Mouse (Mus musculus) lung, postnatal 0 days (tissue): ENCODE results near the gene Kalrn. TPM values are rescaled to one million over a fixed set of nuclear protein-coding genes. Genes with fewer than 3 reads are reported as not detected.
A peak's percentile ranks its signal among the peaks of the same experiment; 100 is the strongest.

ENCODE experiments used
- ATAC-seq: fragments of 200-750 bp; cut with Nextera tagmentation; 2 replicates; pipeline ENCODE4 v1.8.0; 2017; ENCODE audit warnings: moderate library complexity
- DNase-seq: peaks from one replicate; pipeline ENCODE4 v3.0.0-alpha.2; 2016; ENCODE audit warnings: low spot score
- H3K27ac ChIP-seq: fragments of 300-500 bp; sonication (generic); 2 replicates; pipeline ENCODE4 v1.5.1; 2014; ENCODE audit warnings: antibody characterized with exemption, mild to moderate bottlenecking, low read length, mixed read lengths
- H3K27me3 ChIP-seq: fragments of 300-500 bp; sonication (generic); replicated peaks from 2 replicates; pipeline ENCODE4 v1.6.1; 2014; ENCODE audit warnings: low read length, mixed read lengths; ENCODE audit not compliant: insufficient read depth
- H3K36me3 ChIP-seq: fragments of 300-500 bp; sonication (generic); 2 replicates; pipeline ENCODE4 v1.6.1; 2014; ENCODE audit warnings: low read length, mixed read lengths; ENCODE audit not compliant: insufficient read depth
- H3K4me1 ChIP-seq: fragments of 300-500 bp; sonication (generic); 2 replicates; pipeline ENCODE4 v1.6.1; 2014; ENCODE audit warnings: antibody characterized with exemption, low read depth, low read length, mixed read lengths; ENCODE audit not compliant: insufficient read depth
- H3K4me2 ChIP-seq: fragments of 300-500 bp; sonication (generic); replicated peaks from 2 replicates; pipeline ENCODE4 v1.6.1; 2014; ENCODE audit warnings: low read depth, mild to moderate bottlenecking, low read length, moderate library complexity, mixed read lengths
- H3K4me3 ChIP-seq: fragments of 300-500 bp; sonication (generic); 2 replicates; pipeline ENCODE4 v1.5.1; 2014; ENCODE audit warnings: low read depth, low read length
- H3K9ac ChIP-seq: fragments of 300-500 bp; sonication (generic); replicated peaks from 2 replicates; pipeline ENCODE4 v1.6.1; 2014; ENCODE audit warnings: low read depth, mild to moderate bottlenecking
- H3K9me3 ChIP-seq: fragments of 300-500 bp; sonication (generic); 2 replicates; pipeline ENCODE4 v1.6.1; 2016; ENCODE audit warnings: low read length, mixed read lengths
- CTCF ChIP-seq: IDR thresholded peaks from 2 replicates; pipeline ENCODE4 v1.5.1; 2016; ENCODE audit warnings: antibody characterized with exemption, mild to moderate bottlenecking
- EP300 ChIP-seq: IDR thresholded peaks from 2 replicates; pipeline ENCODE4 v1.6.1; 2016; ENCODE audit warnings: antibody characterized with exemption, mild to moderate bottlenecking, control low read depth
- WGBS: fragments of 180-500 bp; shearing (Covaris S2); extraction: QIAGEN DNeasy Blood & Tissue Kit; methylation state at CpG from one replicate; pipeline ENCODE4 v1.1.7; 2014; 5-methylcytosine and 5-hydroxymethylcytosine counted together
- polyA plus RNA-seq: library from polyadenylated mRNA; unstranded; fragments of >200 nt; fragmentation: Nextera tagmentation; extraction: Ambion mirVana; gene quantifications from 2 replicates; pipeline ENCODE4 v1.2.1, GENCODE M21; 2015

Kalrn gene
- polyA plus RNA-seq, 1 experiment from 2014 or later, result 13.6 TPM

DNA sequence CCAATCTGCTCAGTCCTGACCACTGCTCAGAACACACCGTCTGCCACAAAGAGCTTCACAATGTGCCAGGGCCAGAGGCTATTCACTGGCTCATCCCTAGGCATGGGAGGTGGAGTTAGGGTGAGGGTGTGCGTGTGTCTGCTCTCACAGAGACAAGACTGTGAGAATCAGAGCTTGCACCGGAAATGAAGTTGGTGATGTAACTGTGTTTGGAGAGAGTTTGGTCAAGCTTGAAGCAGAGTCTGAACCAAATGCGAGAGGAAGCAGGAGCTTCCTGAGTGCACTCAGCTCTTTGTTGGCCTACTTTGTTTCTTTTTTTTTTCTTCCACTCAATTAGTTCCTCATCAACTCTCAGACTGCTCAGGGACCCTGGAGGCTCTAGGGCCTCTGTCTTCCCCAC, 325.1 kb downstream of the Kalrn start:
- H3K27me3 ChIP-seq, result no peaks in the 10 kb centered on the region
- H3K4me2 ChIP-seq, result no peak overlapping the region
- H3K9me3 ChIP-seq, result no peaks in the 10 kb centered on the region
- H3K4me1 ChIP-seq, result no peaks in the 10 kb centered on the region
- H3K27ac ChIP-seq, result no peak overlapping the region
- ATAC-seq (peak; percentile 46), DNase-seq (peak; percentile 11)
- no peak overlapping the region for H3K4me3 ChIP-seq
- WGBS, result 42% methylated on average over 4 of the region's 4 CpGs
- H3K9ac ChIP-seq, result no peak overlapping the region
- TF ChIP-seq EP300 (no peak), CTCF (no peak)
- H3K36me3 ChIP-seq, result no peaks in the 10 kb centered on the region

DNA sequence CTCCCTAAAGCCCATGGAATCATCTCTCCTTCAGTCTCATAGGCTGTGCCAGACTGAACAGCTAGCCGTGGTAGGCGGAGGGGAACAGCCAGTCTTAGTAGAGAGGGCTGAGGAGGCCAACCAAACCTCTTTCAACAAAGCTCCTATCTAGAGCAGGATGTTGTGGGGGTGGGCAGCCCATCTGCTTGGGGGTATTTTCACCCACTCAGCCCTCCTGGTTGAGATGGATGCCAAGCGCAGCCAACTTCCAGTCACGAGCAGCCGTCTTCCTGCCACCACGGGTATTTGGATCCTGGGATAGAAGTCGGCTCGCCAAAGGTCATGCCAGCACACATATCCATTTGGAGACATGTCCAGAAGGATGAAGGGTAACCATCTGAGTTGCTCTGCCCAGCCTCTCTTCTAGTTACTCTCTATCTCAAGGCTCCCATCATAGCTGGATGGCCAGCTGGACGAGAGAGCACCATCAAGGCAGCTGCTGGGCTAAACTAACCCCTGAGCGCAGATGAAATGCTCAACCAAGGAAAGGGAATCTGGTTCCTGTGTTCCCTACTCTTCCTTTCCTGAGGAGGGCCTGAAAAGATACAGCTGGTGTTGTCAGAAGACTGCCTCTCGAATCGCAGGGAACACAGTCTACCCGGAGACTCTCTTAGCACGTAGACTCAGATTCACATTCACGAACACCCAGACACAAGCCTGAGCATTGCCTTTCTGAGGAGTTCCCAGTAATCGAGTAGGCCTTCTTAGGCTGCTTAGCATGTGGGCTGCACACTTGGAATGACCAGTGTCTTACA, 331.2 kb downstream of the Kalrn start:
- ATAC-seq (peak; percentile 76), DNase-seq (peak; percentile 52)
- no peak overlapping the region for H3K4me2 ChIP-seq
- peak overlapping the region; percentile 44 for H3K27ac ChIP-seq
- no peaks in the 10 kb centered on the region for H3K4me1 ChIP-seq
- TF ChIP-seq EP300 (no peak), CTCF (no peak)
- WGBS, result 73% methylated on average over 16 of the region's 16 CpGs
- H3K4me3 ChIP-seq, result no peak overlapping the region
- no peaks in the 10 kb centered on the region for H3K9me3 ChIP-seq
- no peak overlapping the region for H3K9ac ChIP-seq
- no peaks in the 10 kb centered on the region for H3K27me3 ChIP-seq
- no peaks in the 10 kb centered on the region for H3K36me3 ChIP-seq

DNA sequence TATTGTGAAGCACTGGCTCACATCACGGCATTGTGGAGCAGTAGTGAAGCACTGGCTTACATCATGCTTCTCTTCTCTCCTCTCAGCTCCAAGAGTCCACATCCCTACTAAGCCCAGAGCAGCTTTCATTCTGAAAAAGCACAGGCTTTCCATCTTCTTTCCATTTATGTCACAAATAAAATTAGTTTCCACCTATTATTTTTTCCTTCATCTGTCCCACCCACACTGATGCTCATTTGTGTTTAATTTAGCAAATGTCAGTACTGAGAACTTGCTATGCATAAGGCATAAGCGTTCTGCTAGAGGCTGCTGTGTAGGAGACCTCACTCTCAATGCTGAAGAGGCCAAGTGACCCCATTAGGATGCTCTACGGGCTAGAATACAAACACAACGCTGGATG, 333.7 kb downstream of the Kalrn start:
- no peak overlapping the region for H3K4me3 ChIP-seq

DNA sequence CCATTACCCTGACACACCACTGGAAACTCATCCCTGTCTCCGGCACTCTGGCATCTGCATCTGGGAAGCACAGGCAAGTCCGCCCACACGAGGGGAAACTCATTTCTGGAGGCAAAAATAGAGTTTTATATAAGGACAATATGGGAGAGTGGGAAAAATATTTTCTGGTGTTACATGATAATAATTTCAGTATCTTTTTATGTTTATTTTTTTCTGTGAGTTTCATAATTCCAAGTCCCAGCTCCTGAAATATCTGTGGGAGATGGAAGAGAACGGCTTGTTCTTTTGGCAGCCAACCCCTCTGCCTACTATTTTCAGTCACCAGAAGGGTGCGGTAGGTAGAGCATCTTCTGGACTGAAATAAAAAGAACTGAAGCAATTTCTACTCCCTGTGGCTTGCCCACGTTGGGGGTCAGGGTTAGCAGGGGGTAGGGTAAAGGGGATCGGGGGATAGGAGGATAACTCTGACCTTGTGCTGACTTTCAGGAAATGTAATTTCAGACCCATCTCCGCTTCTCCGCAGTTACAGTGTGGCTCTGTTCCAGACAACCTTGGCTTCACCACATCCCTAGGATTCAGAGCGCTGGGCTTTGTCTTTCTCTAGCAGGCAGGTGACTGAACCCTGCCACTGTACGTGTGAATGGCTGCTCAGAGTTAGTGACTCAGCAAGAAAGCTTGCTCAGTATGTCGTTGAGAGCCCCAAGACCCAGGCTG, 336.3 kb downstream of the Kalrn start:
- 54% methylated on average over 12 of the region's 12 CpGs for WGBS
- DNase-seq, result peak; percentile 73

More for the DNA sequence above, 333.7 kb downstream of the Kalrn start:
- Histone ChIP-seq H3K27ac (no peak overlapping the region), H3K36me3 (no peaks in the 10 kb centered on the region), H3K9me3 (no peaks in the 10 kb centered on the region), H3K9ac (no peak overlapping the region), H3K27me3 (no peaks in the 10 kb centered on the region), H3K4me2 (no peak overlapping the region), H3K4me1 (no peaks in the 10 kb centered on the region)
- DNase-seq, result no peak
- TF ChIP-seq EP300, result no peak
- TF ChIP-seq CTCF, result no peak
- 84% methylated on average over 4 of the region's 4 CpGs for WGBS
- ATAC-seq, result no peak

DNA sequence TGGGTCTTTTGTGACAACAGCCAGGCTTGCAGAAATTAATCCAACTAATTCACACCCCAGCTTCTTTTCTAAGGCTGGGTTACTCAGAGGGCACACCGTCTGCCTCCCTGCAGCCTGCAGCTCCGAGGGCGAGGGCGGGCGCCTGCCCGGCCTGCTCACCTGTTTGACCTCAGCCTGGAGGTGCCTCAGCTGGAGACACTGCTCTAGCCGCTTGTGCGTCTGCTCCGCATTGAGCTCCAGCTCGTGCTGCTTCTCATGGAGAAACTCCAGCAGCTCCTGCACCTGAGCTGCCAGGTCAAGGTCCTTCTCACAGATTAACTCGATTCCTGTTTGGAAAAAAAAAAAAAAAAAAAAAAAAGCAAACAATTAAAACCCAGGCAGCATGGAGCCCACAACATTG, 338.2 kb downstream of the Kalrn start:
- Histone ChIP-seq H3K36me3 (no peaks in the 10 kb centered on the region), H3K9me3 (no peaks in the 10 kb centered on the region), H3K4me3 (no peak overlapping the region), H3K27ac (no peak overlapping the region), H3K9ac (no peak overlapping the region), H3K4me2 (no peak overlapping the region), H3K27me3 (no peaks in the 10 kb centered on the region), H3K4me1 (no peaks in the 10 kb centered on the region)
- WGBS, result 77% methylated on average over 11 of the region's 11 CpGs
- TF ChIP-seq CTCF, result no peak
- no peak for TF ChIP-seq EP300
- no peak for ATAC-seq
- no peak for DNase-seq

More for the DNA sequence above, 336.3 kb downstream of the Kalrn start:
- H3K36me3 ChIP-seq, result no peaks in the 10 kb centered on the region
- no peak overlapping the region for H3K4me2 ChIP-seq
- H3K9me3 ChIP-seq, result no peaks in the 10 kb centered on the region
- H3K4me3 ChIP-seq, result no peak overlapping the region
- H3K9ac ChIP-seq, result no peak overlapping the region
- ATAC-seq, result peak; percentile 56; the same call in 1 of the 2 replicates
- no peaks in the 10 kb centered on the region for H3K4me1 ChIP-seq
- TF ChIP-seq EP300, result peak; percentile 71
- no peak for TF ChIP-seq CTCF
- 0 out of 2 replicates have a peak overlapping the region, but pooled peaks have one; percentile 2 for H3K27ac ChIP-seq
- no peaks in the 10 kb centered on the region for H3K27me3 ChIP-seq

DNA sequence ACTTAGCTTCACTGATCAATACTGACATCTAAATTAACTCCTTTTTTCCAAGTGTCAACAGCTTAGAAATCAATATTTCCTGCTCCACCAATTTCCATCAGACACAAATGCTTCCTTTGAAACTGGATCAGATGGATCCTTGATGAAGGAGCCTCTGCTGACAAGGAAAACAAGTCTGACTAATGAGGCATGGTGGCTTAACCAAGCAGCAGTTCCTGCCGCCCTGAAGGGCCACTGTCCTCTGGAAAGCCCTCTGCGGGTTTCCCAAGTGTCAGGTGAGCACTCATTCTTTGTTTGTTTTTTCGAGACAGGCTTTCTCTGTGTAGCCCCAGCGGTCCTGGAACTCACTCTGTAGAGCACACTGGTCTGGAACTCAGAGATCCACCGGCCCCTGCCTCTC, 341.4 kb downstream of the Kalrn start:
- ATAC-seq (no peak), DNase-seq (no peak)
- no peak overlapping the region for H3K27ac ChIP-seq
- no peaks in the 10 kb centered on the region for H3K36me3 ChIP-seq
- H3K4me2 ChIP-seq, result no peak overlapping the region
- no peaks in the 10 kb centered on the region for H3K9me3 ChIP-seq
- no peak overlapping the region for H3K4me3 ChIP-seq
- H3K4me1 ChIP-seq, result no peaks in the 10 kb centered on the region
- WGBS, result 23% methylated on average over 5 of the region's 5 CpGs
- no peaks in the 10 kb centered on the region for H3K27me3 ChIP-seq
- TF ChIP-seq CTCF (no peak), EP300 (no peak)
- H3K9ac ChIP-seq, result no peak overlapping the region
